Mouse (Mus musculus) brown adipose tissue, adult 24 weeks (tissue): ENCODE data around the gene Sema3f. TPM values are rescaled to one million over a fixed set of nuclear protein-coding genes. Genes with fewer than 3 reads are reported as not detected.

Experiments used
- H3K27ac ChIP-seq: fragments of 200-500 bp; replicated peaks from 2 replicates; pipeline ENCODE4 v1.5.1; 2012; ENCODE audit warnings: low read depth, mild to moderate bottlenecking, low read length
- H3K4me1 ChIP-seq: fragments of 200-500 bp; 2 replicates; pipeline ENCODE4 v1.6.1; 2012; ENCODE audit warnings: low read length, mixed read lengths; ENCODE audit not compliant: control insufficient read depth, insufficient read depth, insufficient read length
- H3K4me3 ChIP-seq: fragments of 200-500 bp; 2 replicates; pipeline ENCODE4 v1.5.1; 2012; ENCODE audit warnings: low read depth, mild to moderate bottlenecking, low read length, moderate library complexity; ENCODE audit not compliant: insufficient read depth
- polyA plus RNA-seq: library from polyadenylated mRNA; stranded (reverse); fragments of >200 nt; gene quantifications from 2 replicates; pipeline ENCODE4 v1.2.4, GENCODE M21; 2012; ENCODE audit not compliant: missing spikeins, insufficient read depth, insufficient read length

The Sema3f gene
- polyA plus RNA-seq, 1 experiment = 3.1 TPM

DNA sequence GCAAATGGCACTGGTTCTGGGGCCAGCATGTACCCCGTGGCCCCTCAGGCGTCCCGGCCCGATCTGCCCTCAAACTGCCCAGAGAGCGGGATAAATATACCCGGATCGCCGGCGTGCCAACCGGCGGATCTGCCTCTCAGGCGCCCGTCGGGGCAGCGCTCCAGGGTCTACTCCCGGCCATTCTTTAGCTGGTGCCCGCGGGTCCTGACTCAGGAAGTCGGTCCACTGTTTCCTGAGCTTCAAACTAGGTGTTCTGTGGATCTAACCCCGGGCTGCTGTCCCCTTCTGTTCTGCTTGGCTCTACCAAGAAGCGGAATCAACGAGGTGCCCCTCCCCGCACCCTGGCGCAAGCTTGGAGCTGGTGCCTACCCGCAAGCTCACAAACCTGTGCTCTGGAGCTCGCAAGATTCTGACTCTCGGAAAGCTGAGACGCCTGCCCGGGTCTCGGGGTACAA, 43.5 kb downstream of the Sema3f start:
- Histone ChIP-seq H3K4me1 (peaks cover 9% of the 10 kb centered on the region), H3K27ac (no peak overlapping the region), H3K4me3 (peak overlapping the region; percentile 48)

GRCm38 (mm10) chr9:107665308-107665707, 45.0 kb downstream of the Sema3f start:
- Histone ChIP-seq H3K4me3 (no peak overlapping the region), H3K27ac (no peak overlapping the region), H3K4me1 (peaks cover 9% of the 10 kb centered on the region)

GRCm38 (mm10) chr9:107663525-107663924, 46.8 kb downstream of the Sema3f start:
- no peak overlapping the region for H3K27ac ChIP-seq
- H3K4me1 ChIP-seq = peaks cover 4% of the 10 kb centered on the region
- no peak overlapping the region for H3K4me3 ChIP-seq

GRCm38 (mm10) chr9:107662342-107662741, 47.9 kb downstream of the Sema3f start:
- no peaks in the 10 kb centered on the region; the same call in 1 of the 2 replicates for H3K4me1 ChIP-seq
- H3K27ac ChIP-seq = no peak overlapping the region
- no peak overlapping the region for H3K4me3 ChIP-seq

- no peak overlapping the region for H3K4me3 ChIP-seq
Observed at GRCm38 (mm10) chr9:107660777-107661176, 49.5 kb downstream of the Sema3f start.

GRCm38 (mm10) chr9:107659961-107660360, 50.3 kb downstream of the Sema3f start:
- no peak overlapping the region for H3K27ac ChIP-seq
- H3K4me1 ChIP-seq = no peaks in the 10 kb centered on the region; the same call in 1 of the 2 replicates

More at GRCm38 (mm10) chr9:107660777-107661176, 49.5 kb downstream of the Sema3f start:
- no peaks in the 10 kb centered on the region; the same call in 1 of the 2 replicates for H3K4me1 ChIP-seq
- H3K27ac ChIP-seq = no peak overlapping the region

DNA sequence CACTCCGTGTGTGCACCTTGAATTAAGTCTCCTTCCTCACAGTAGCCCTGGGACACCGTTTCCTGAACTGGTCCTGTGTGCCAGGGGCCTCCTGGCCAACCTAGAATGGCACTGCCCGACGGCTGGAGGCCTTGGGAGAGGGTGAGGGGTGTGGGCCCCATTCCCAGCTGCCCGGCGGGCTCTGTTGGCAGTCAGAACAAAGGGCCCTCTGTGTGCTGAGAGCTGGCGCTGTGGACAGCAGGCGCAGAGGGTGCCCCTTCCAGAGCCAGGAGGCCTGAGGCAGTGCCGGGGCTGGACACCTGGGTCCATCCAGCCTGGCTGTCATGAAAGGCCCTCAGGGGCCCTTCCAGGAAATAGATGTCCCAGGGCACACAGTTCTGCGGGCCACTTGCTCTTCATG, 50.7 kb downstream of the Sema3f start:
- H3K4me3 ChIP-seq = no peak overlapping the region
- no peaks in the 10 kb centered on the region; the same call in 1 of the 2 replicates for H3K4me1 ChIP-seq
- no peak overlapping the region for H3K27ac ChIP-seq

More at GRCm38 (mm10) chr9:107659961-107660360, 50.3 kb downstream of the Sema3f start:
- no peak overlapping the region for H3K4me3 ChIP-seq

GRCm38 (mm10) chr9:107658096-107658495, 52.2 kb downstream of the Sema3f start:
- H3K4me3 ChIP-seq = no peak overlapping the region
- H3K27ac ChIP-seq = no peak overlapping the region
- no peaks in the 10 kb centered on the region for H3K4me1 ChIP-seq

GRCm38 (mm10) chr9:107657144-107657543, 53.1 kb downstream of the Sema3f start:
- Histone ChIP-seq H3K4me3 (no peak overlapping the region), H3K4me1 (no peaks in the 10 kb centered on the region), H3K27ac (no peak overlapping the region)

DNA sequence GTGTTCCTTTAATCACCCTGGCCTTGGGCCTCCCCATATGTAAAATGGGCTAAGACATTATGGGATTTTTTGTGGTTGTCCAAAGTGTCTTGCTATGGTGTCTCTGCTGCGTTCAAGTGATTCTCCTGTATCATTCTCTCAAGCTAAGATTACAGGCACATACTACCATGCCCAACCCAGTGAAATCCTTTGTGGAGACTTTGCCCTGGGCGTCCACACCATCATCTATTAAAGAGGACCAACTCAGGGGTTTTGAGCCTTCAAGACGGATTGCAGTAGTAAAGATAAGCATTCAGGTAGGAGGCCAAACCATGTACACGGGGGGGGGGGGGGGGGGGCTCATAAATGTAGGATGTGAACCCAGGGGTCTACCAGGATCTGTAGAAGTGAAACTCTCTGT, 55.7 kb downstream of the Sema3f start:
- H3K27ac ChIP-seq = no peak overlapping the region
- no peak overlapping the region for H3K4me3 ChIP-seq
- no peaks in the 10 kb centered on the region for H3K4me1 ChIP-seq

- Histone ChIP-seq H3K4me3 (no peak overlapping the region), H3K4me1 (no peaks in the 10 kb centered on the region), H3K27ac (no peak overlapping the region)
Observed at GRCm38 (mm10) chr9:107653474-107653873, 56.8 kb downstream of the Sema3f start.

GRCm38 (mm10) chr9:107650708-107651481, 59.4 kb downstream of the Sema3f start:
- Histone ChIP-seq H3K27ac (no peak overlapping the region), H3K4me3 (no peak overlapping the region), H3K4me1 (no peaks in the 10 kb centered on the region)

- Histone ChIP-seq H3K27ac (no peak overlapping the region), H3K4me1 (no peaks in the 10 kb centered on the region), H3K4me3 (no peak overlapping the region)
Observed at GRCm38 (mm10) chr9:107650225-107650624, 60.0 kb downstream of the Sema3f start.

DNA sequence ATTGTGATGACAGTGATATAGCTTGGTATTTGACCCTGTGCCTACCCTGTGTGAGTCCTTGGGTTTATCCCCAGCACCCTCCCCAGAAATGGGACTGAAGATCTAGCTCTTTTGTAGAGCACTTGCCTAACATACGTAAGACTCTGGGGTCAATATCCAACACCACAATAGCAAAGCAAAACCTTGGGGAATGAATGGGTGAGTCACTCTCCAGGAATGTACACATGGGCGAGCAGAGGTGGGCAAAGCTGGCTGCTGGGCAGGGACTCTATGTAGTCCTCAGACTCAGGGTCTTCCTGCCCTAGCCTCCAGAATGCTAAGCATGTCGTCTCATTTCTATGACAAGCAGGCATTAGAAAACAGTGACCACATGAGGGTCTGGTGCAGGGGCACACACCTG, 61.5 kb downstream of the Sema3f start:
- no peak overlapping the region for H3K4me3 ChIP-seq
- no peak overlapping the region for H3K27ac ChIP-seq
- no peaks in the 10 kb centered on the region for H3K4me1 ChIP-seq

DNA sequence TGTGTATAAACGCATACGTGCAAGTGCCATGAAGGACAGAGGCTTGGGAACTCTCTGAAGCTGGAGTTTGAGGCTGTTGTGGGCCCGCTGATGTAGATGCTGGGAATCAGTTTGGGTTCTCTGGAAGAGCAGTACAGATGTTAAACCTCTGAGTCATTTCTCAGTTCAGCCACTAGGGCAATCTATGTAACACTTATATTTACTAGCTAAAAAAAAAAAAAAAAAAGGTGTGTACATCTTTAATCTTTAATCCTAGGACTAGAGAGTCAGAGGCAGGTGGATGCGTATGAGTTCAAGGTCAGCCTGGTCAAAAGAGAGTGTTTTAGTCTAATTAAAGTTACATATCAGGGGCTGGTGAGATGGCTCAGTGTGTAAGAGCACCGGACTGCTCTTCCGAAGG, 63.3 kb downstream of the Sema3f start:
- Histone ChIP-seq H3K4me3 (no peak overlapping the region), H3K27ac (no peak overlapping the region), H3K4me1 (no peaks in the 10 kb centered on the region)

GRCm38 (mm10) chr9:107645577-107645976, 64.7 kb downstream of the Sema3f start:
- Histone ChIP-seq H3K27ac (no peak overlapping the region), H3K4me3 (no peak overlapping the region), H3K4me1 (no peaks in the 10 kb centered on the region)
